Mouse (Mus musculus): Measurements from ENCODE around the gene Grasp.

DNA sequence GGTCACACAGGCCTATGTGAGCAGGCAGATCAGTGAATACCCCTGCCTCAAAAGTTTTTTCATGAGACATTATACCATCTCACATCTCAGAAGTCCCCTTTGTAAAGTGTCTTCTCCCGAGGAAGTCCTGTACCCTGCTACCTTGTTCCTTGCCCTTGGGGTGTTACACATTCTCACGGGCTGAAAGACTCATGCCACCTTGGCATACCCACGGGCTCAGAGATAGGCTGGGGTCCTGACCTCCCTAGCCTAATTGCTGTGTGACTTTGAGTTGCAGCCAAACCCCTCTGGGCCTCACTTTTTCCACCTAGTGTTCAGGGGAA, 29.5 kb downstream of the Grasp start:
- TF ChIP-seq CTCF (conservative IDR thresholded peaks at IDR 0.05 in 1 of 2, IDR thresholded peaks at IDR 0.05 in 1 of 2; ENCODE audit: low read depth in 2 of 2, low read length in 2 of 2) (no peak), MAFK (IDR thresholded peaks at IDR 0.05; ENCODE audit: insufficient replicate concordance, low read length) (no peak)
